Mouse (Mus musculus) liver, embryonic 11.5 days (tissue): ENCODE measurements at regions not wholly inside any gene's neighbourhood (a gene's known extent, or its start where the extent isn't known, plus 50 kb on each side); places are given as distances from the start of the nearest gene placed in this dataset.

Source experiments
- ATAC-seq: fragments of 200-750 bp; cut with Nextera tagmentation; replicated peaks from 2 replicates; pipeline ENCODE4 v1.8.0; 2017; ENCODE audit warnings: moderate number of reproducible peaks, mild to moderate bottlenecking, moderate TSS enrichment, moderate library complexity; ENCODE audit not compliant: low FRiP score
- DNase-seq: peaks from one replicate; pipeline ENCODE4 v3.0.0-alpha.2; 2017; ENCODE audit warnings: low spot score
- H3K27ac ChIP-seq: fragments of 300-500 bp; sonication (generic); 2 replicates; pipeline ENCODE4 v1.5.1; 2014; ENCODE audit warnings: mild to moderate bottlenecking, low read depth, low read length, control low read depth
- H3K27me3 ChIP-seq: fragments of 300-500 bp; sonication (generic); replicated peaks from 2 replicates; pipeline ENCODE4 v1.6.1; 2014; ENCODE audit warnings: low read length, mixed read lengths; ENCODE audit not compliant: control insufficient read depth, insufficient read depth
- H3K36me3 ChIP-seq: fragments of 300-500 bp; sonication (generic); 2 replicates; pipeline ENCODE4 v1.6.1; 2014; ENCODE audit warnings: mild to moderate bottlenecking, low read length, moderate library complexity, mixed read lengths; ENCODE audit not compliant: control insufficient read depth, insufficient read depth
- H3K4me1 ChIP-seq: fragments of 300-500 bp; sonication (generic); replicated peaks from 2 replicates; pipeline ENCODE4 v1.6.1; 2014; ENCODE audit warnings: low read length, mixed read lengths; ENCODE audit not compliant: control insufficient read depth, insufficient read depth
- H3K4me2 ChIP-seq: fragments of 300-500 bp; sonication (generic); 2 replicates; pipeline ENCODE4 v1.6.1; 2014; ENCODE audit warnings: mild to moderate bottlenecking, control low read depth, moderate library complexity
- H3K4me3 ChIP-seq: fragments of 300-500 bp; sonication (generic); 2 replicates; pipeline ENCODE4 v1.5.1; 2014; ENCODE audit warnings: low read depth, low read length, control low read depth
- H3K9ac ChIP-seq: fragments of 300-500 bp; sonication (generic); 2 replicates; pipeline ENCODE4 v1.6.1; 2014; ENCODE audit warnings: low read depth, low read length, control low read depth
- H3K9me3 ChIP-seq: fragments of 300-500 bp; sonication (generic); 2 replicates; pipeline ENCODE4 v1.6.1; 2016; ENCODE audit warnings: low read length, inconsistent platforms, mixed read lengths; ENCODE audit not compliant: control insufficient read depth
- WGBS: fragments of 180-500 bp; shearing (Covaris S2); extraction: QIAGEN DNeasy Blood & Tissue Kit; methylation state at CpG from one replicate; pipeline ENCODE4 v1.1.7; 2014; 5-methylcytosine and 5-hydroxymethylcytosine counted together

DNA sequence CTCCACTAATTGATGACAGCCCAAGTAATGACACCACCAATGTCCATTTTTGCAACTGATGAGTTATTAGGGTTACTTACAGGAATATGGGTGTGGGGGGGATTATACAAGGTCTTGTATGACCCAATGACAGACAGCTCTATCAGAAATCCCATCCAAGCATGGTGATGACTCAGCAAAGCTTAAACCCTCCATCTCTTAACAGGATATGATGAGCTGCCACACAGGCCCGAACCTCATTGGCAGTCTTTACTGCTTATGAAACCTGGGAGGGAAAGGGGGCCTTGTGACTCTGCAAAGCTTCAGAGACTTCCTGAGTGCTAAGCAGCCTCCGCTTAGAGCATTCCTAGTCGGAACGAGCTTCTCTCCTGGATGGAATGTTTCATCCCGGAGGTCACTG, 176.4 kb downstream of the 1700010I14Rik start:
- Histone ChIP-seq H3K36me3 (no peaks in the 10 kb centered on the region), H3K4me1 (peaks cover 3% of the 10 kb centered on the region; the same call in 1 of the 2 replicates), H3K9ac (no peak overlapping the region), H3K27ac (no peak overlapping the region), H3K27me3 (no peaks in the 10 kb centered on the region), H3K4me3 (no peak overlapping the region), H3K9me3 (no peaks in the 10 kb centered on the region), H3K4me2 (no peak overlapping the region)
- 89% methylated on average over 5 of the region's 5 CpGs for WGBS
- ATAC-seq (no peak), DNase-seq (no peak)

DNA sequence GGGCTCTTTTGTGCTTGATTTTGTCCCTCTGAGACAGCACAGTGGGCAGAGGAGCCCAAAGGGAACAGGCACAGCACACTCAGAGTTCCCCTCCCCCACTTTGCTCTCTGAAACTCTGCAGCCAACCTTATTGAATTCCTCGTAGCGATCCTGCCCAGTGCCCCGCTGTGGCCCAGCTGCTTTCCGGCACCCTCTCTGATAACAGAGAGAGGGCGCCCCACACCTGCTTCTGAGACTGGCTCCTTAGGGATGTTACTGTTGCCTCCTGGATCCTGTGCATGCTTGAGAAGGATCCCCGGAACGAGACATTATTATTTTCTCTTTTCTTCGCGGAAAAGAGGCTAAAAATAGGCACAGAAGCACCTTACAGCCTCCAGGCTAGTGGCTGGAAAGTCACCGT, 179.0 kb downstream of the 1700010I14Rik start:
- peak; percentile 64 for ATAC-seq
- WGBS = under 1% methylated on average over 10 of the region's 10 CpGs
- no peak for DNase-seq
- Histone ChIP-seq H3K4me2 (peak overlapping the region; percentile 74), H3K27me3 (no peaks in the 10 kb centered on the region), H3K4me3 (peak overlapping the region; percentile 34), H3K9me3 (no peaks in the 10 kb centered on the region), H3K4me1 (peaks cover 3% of the 10 kb centered on the region; the same call in 1 of the 2 replicates), H3K27ac (no peak overlapping the region), H3K9ac (peak overlapping the region; percentile 26; the same call in 1 of the 2 replicates), H3K36me3 (no peaks in the 10 kb centered on the region)

DNA sequence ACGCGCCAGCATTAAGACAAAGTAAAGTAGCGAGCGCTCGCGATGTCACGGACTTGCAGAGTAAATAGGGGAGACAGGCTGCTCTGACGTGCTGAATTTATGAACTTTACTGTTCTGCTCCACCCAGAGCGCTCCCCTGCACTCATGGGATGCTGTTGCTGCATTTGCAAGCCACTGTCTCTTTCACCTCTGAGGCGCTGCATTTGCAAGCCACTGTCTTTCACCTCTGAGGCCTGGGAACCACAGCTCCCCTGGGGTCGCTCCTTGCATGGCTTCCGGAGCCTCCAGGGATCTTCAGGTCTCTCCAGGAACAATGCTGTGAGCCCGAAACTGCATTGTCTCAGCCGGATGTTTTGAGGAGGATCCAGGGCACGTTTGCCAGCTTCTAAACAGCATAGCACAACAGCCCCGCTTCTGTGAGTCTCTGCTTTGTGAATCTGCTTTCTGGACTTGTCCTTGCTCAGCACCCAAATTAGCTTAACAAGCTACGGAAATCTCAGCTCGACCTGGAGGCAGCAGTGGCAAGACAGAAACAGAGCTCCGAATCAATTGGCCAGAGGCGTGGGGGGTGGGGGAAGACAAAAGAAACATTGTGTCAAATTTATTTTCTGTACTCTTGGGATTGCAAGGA, 179.6 kb downstream of the 1700010I14Rik start:
- ATAC-seq (no peak), DNase-seq (peak; percentile 46)
- Histone ChIP-seq H3K36me3 (no peaks in the 10 kb centered on the region), H3K27me3 (no peaks in the 10 kb centered on the region), H3K4me2 (peak overlapping the region; percentile 74), H3K4me3 (peak overlapping the region; percentile 34), H3K27ac (no peak overlapping the region), H3K9ac (peak overlapping the region; percentile 26; the same call in 1 of the 2 replicates), H3K9me3 (no peaks in the 10 kb centered on the region), H3K4me1 (no peaks in the 10 kb centered on the region)
- under 1% methylated on average over 20 of the region's 20 CpGs for WGBS

DNA sequence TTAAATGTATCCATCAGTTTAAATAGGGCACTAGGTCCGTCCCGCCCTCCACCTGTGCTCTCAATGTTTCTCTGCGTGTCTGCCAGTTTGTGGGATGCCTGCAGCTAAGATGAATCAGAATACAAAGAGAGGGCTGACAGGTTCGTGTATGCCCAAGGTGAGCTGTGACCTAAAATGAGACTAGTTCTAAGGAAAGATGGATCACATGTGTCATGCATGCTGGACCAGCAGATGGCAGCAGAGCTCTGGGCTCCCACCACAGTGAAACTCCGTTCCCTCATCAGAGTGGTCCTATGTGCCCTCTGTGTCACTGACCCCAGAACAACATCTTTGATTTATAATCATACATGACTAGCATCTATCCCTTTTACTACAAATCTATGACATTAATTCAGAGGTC, 180.3 kb downstream of the 1700010I14Rik start:
- H3K4me3 ChIP-seq = peak overlapping the region; percentile 34
- 2% methylated on average over 5 of the region's 5 CpGs for WGBS
- H3K36me3 ChIP-seq = no peaks in the 10 kb centered on the region
- H3K9ac ChIP-seq = no peak overlapping the region
- DNase-seq (peak; percentile 52), ATAC-seq (no peak; the same call in 1 of the 2 replicates)
- no peaks in the 10 kb centered on the region for H3K27me3 ChIP-seq
- peak overlapping the region; percentile 74 for H3K4me2 ChIP-seq
- no peaks in the 10 kb centered on the region for H3K4me1 ChIP-seq
- H3K9me3 ChIP-seq = no peaks in the 10 kb centered on the region
- H3K27ac ChIP-seq = no peak overlapping the region

DNA sequence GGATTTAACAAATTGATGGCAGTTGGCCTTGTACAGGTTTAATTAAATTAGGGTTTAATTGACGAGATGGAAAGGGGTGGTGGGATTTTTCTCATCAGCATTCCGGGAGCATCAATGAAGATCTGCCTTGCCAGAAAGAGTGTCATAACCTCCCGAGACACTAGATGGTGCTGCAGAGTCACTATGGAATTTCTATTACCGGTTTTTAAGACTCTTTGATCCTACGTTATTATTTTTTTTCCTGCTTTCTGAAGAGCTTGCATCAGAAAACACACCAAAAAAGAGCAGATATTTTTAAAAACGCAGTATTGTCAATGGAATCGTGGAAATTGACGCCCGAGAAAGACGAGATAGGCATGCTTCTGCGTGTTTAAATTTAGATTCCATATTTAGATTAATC, 181.2 kb downstream of the 1700010I14Rik start:
- H3K4me2 ChIP-seq = no peak overlapping the region
- no peaks in the 10 kb centered on the region for H3K4me1 ChIP-seq
- ATAC-seq (no peak), DNase-seq (no peak)
- H3K4me3 ChIP-seq = no peak overlapping the region
- no peak overlapping the region for H3K9ac ChIP-seq
- no peaks in the 10 kb centered on the region for H3K36me3 ChIP-seq
- no peaks in the 10 kb centered on the region for H3K27me3 ChIP-seq
- H3K9me3 ChIP-seq = no peaks in the 10 kb centered on the region
- 18% methylated on average over 11 of the region's 11 CpGs for WGBS
- H3K27ac ChIP-seq = no peak overlapping the region

DNA sequence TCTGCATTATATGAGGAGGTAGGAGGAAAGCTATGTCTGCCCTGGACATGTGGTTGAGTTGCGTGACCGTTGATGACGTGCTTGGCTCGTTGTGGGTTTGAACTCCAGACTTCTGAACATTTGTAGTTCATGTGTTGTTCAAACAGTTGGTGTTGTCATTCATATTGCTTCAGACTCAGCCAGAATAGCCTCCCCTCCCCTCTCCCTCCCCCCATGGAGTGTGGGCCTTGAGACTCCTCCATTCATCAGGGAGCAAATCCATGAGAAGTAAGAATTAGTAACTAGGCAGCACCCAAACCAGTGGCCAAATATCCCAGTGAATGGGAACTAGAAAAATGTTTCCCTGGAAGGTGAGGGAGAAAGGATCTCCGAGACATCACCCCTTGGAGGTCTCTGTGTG, 209.0 kb downstream of the 1700010I14Rik start:
- Histone ChIP-seq H3K9me3 (no peaks in the 10 kb centered on the region), H3K4me3 (no peak overlapping the region), H3K4me1 (no peaks in the 10 kb centered on the region), H3K36me3 (no peaks in the 10 kb centered on the region), H3K27ac (no peak overlapping the region), H3K4me2 (no peak overlapping the region), H3K27me3 (no peaks in the 10 kb centered on the region), H3K9ac (no peak overlapping the region)
- DNase-seq (no peak), ATAC-seq (no peak)
- WGBS = 76% methylated on average over 5 of the region's 5 CpGs

DNA sequence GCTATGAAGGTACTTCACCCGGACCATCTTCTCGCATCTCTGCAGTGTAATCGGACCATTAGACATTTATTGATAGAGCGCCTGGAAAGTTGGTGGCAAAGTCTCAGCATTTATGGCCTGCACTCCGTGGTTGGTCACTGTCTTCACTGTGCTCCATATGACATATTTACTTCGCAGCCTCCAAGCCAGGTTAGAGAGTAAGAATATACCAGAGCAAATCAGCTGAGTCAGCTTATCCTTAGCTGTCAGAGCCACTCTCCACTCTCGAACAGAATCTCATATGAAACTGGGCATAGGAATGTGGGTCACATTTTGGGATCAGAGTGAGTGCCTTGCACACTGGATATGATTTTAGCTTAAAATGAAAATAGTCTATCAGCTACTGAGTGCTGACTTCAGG, 212.3 kb downstream of the 1700010I14Rik start:
- no peak overlapping the region for H3K4me2 ChIP-seq
- H3K9me3 ChIP-seq = no peaks in the 10 kb centered on the region
- DNase-seq = no peak
- no peaks in the 10 kb centered on the region for H3K27me3 ChIP-seq
- no peak for ATAC-seq
- no peak overlapping the region for H3K27ac ChIP-seq
- H3K9ac ChIP-seq = no peak overlapping the region
- no peaks in the 10 kb centered on the region for H3K4me1 ChIP-seq
- H3K4me3 ChIP-seq = no peak overlapping the region
- H3K36me3 ChIP-seq = no peaks in the 10 kb centered on the region
- WGBS = 85% methylated on average over 7 of the region's 7 CpGs

DNA sequence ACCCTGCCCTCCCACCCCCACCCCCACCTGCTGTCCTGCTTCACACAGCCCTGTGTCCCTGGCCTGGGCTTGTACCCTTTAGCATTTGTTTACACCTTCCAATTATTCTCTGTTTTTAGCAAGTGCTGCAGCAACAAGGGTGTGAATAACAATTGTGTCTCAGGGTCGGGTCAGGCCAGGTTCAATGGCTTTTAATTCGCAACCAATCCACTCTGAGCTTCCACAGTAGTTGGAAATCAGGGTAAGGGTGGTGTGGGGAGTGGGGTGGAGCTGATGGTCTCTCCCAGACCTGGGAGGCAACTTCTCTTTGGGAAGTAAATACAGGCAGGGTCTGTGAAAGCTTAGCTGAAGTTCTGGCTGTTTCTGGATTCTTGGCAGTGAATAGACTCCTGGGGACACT, 214.4 kb downstream of the 1700010I14Rik start:
- H3K9ac ChIP-seq = no peak overlapping the region
- no peaks in the 10 kb centered on the region for H3K36me3 ChIP-seq
- H3K4me2 ChIP-seq = no peak overlapping the region
- H3K4me3 ChIP-seq = no peak overlapping the region
- ATAC-seq (no peak), DNase-seq (no peak)
- 18% methylated on average over 2 of the region's 2 CpGs for WGBS
- no peaks in the 10 kb centered on the region for H3K9me3 ChIP-seq
- no peak overlapping the region for H3K27ac ChIP-seq
- no peaks in the 10 kb centered on the region for H3K4me1 ChIP-seq
- H3K27me3 ChIP-seq = no peaks in the 10 kb centered on the region

DNA sequence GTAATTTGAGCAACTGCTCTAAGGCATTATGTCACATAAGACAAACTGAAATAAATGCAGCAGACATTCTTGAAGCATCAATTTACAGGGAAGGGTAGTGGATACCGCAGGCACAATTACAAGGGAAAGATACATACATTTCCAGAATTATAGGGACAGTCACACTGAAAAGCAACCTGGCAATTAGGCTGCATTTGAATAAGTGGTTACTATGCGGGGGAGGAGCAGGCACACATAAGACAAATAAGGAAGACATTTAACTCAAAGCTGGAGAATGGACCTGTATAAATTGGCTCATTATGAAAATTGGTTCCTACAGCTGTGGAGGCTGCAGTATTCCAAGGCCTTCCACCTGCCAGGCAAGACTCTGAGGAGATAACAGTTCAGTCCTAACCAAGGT, 211.2 kb upstream of the Gm17728 start:
- H3K9ac ChIP-seq = no peak overlapping the region
- WGBS = 75% methylated on average over 2 of the region's 2 CpGs
- H3K4me1 ChIP-seq = no peaks in the 10 kb centered on the region
- no peaks in the 10 kb centered on the region for H3K9me3 ChIP-seq
- no peaks in the 10 kb centered on the region for H3K36me3 ChIP-seq
- ATAC-seq (no peak), DNase-seq (no peak)
- H3K27ac ChIP-seq = no peak overlapping the region
- no peak overlapping the region for H3K4me2 ChIP-seq
- H3K27me3 ChIP-seq = no peaks in the 10 kb centered on the region
- no peak overlapping the region for H3K4me3 ChIP-seq
